Mouse (Mus musculus) liver, embryonic 11.5 days (tissue): ENCODE measurements at regions not wholly inside any gene's neighbourhood (a gene's known extent, or its start where the extent isn't known, plus 50 kb on each side); places are given as distances from the start of the nearest gene placed in this dataset.

Experiments used
- ATAC-seq: fragments of 200-750 bp; cut with Nextera tagmentation; replicated peaks from 2 replicates; pipeline ENCODE4 v1.8.0; 2017; ENCODE audit warnings: moderate number of reproducible peaks, mild to moderate bottlenecking, moderate TSS enrichment, moderate library complexity; ENCODE audit not compliant: low FRiP score
- DNase-seq: peaks from one replicate; pipeline ENCODE4 v3.0.0-alpha.2; 2017; ENCODE audit warnings: low spot score
- H3K27ac ChIP-seq: fragments of 300-500 bp; sonication (generic); 2 replicates; pipeline ENCODE4 v1.5.1; 2014; ENCODE audit warnings: mild to moderate bottlenecking, low read depth, low read length, control low read depth
- H3K27me3 ChIP-seq: fragments of 300-500 bp; sonication (generic); replicated peaks from 2 replicates; pipeline ENCODE4 v1.6.1; 2014; ENCODE audit warnings: low read length, mixed read lengths; ENCODE audit not compliant: control insufficient read depth, insufficient read depth
- H3K36me3 ChIP-seq: fragments of 300-500 bp; sonication (generic); 2 replicates; pipeline ENCODE4 v1.6.1; 2014; ENCODE audit warnings: mild to moderate bottlenecking, low read length, moderate library complexity, mixed read lengths; ENCODE audit not compliant: control insufficient read depth, insufficient read depth
- H3K4me1 ChIP-seq: fragments of 300-500 bp; sonication (generic); replicated peaks from 2 replicates; pipeline ENCODE4 v1.6.1; 2014; ENCODE audit warnings: low read length, mixed read lengths; ENCODE audit not compliant: control insufficient read depth, insufficient read depth
- H3K4me2 ChIP-seq: fragments of 300-500 bp; sonication (generic); 2 replicates; pipeline ENCODE4 v1.6.1; 2014; ENCODE audit warnings: mild to moderate bottlenecking, control low read depth, moderate library complexity
- H3K4me3 ChIP-seq: fragments of 300-500 bp; sonication (generic); 2 replicates; pipeline ENCODE4 v1.5.1; 2014; ENCODE audit warnings: low read depth, low read length, control low read depth
- H3K9ac ChIP-seq: fragments of 300-500 bp; sonication (generic); 2 replicates; pipeline ENCODE4 v1.6.1; 2014; ENCODE audit warnings: low read depth, low read length, control low read depth
- H3K9me3 ChIP-seq: fragments of 300-500 bp; sonication (generic); 2 replicates; pipeline ENCODE4 v1.6.1; 2016; ENCODE audit warnings: low read length, inconsistent platforms, mixed read lengths; ENCODE audit not compliant: control insufficient read depth
- WGBS: fragments of 180-500 bp; shearing (Covaris S2); extraction: QIAGEN DNeasy Blood & Tissue Kit; methylation state at CpG from one replicate; pipeline ENCODE4 v1.1.7; 2014; 5-methylcytosine and 5-hydroxymethylcytosine counted together

GRCm38 (mm10) chr7:125115322-125115996 is 329.0 kb upstream of the Kdm8 start:
- no peak overlapping the region for H3K9ac ChIP-seq
- no peaks in the 10 kb centered on the region for H3K36me3 ChIP-seq
- no peak overlapping the region for H3K4me3 ChIP-seq
- no peaks in the 10 kb centered on the region; the same call in 1 of the 2 replicates for H3K9me3 ChIP-seq
- ATAC-seq (no peak), DNase-seq (no peak)
- no peaks in the 10 kb centered on the region for H3K27me3 ChIP-seq
- 71% methylated on average over 8 of the region's 8 CpGs for WGBS
- H3K4me2 ChIP-seq: no peak overlapping the region
- no peaks in the 10 kb centered on the region for H3K4me1 ChIP-seq
- H3K27ac ChIP-seq: no peak overlapping the region

GRCm38 (mm10) chr7:125117173-125117572 is 327.3 kb upstream of the Kdm8 start:
- Histone ChIP-seq H3K4me3 (no peak overlapping the region), H3K27ac (no peak overlapping the region), H3K4me1 (no peaks in the 10 kb centered on the region), H3K36me3 (no peaks in the 10 kb centered on the region), H3K4me2 (no peak overlapping the region), H3K9ac (no peak overlapping the region), H3K9me3 (no peaks in the 10 kb centered on the region; the same call in 1 of the 2 replicates), H3K27me3 (no peaks in the 10 kb centered on the region)
- 80% methylated on average over 8 of the region's 8 CpGs for WGBS
- ATAC-seq: no peak
- DNase-seq: no peak

GRCm38 (mm10) chr7:125129187-125129586 is 315.3 kb upstream of the Kdm8 start:
- no peaks in the 10 kb centered on the region for H3K27me3 ChIP-seq
- no peak overlapping the region for H3K27ac ChIP-seq
- no peak for DNase-seq
- H3K4me2 ChIP-seq: no peak overlapping the region
- H3K9ac ChIP-seq: no peak overlapping the region
- no peak overlapping the region for H3K4me3 ChIP-seq
- no peaks in the 10 kb centered on the region for H3K4me1 ChIP-seq
- no peaks in the 10 kb centered on the region for H3K36me3 ChIP-seq
- H3K9me3 ChIP-seq: no peaks in the 10 kb centered on the region
- no peak for ATAC-seq
- 53% methylated on average over 1 of the region's 1 CpGs for WGBS

GRCm38 (mm10) chr7:125131968-125132367 is 312.5 kb upstream of the Kdm8 start:
- Histone ChIP-seq H3K27ac (no peak overlapping the region), H3K4me3 (no peak overlapping the region), H3K4me1 (no peaks in the 10 kb centered on the region), H3K4me2 (no peak overlapping the region), H3K36me3 (no peaks in the 10 kb centered on the region), H3K9ac (no peak overlapping the region), H3K27me3 (no peaks in the 10 kb centered on the region), H3K9me3 (no peaks in the 10 kb centered on the region)
- DNase-seq: no peak
- no peak for ATAC-seq
- 42% methylated on average over 1 of the region's 1 CpGs for WGBS

- H3K4me3 ChIP-seq: no peak overlapping the region
- H3K4me2 ChIP-seq: no peak overlapping the region
These were observed 305.9 kb upstream of the Kdm8 start for GRCm38 (mm10) chr7:125138607-125139006.

GRCm38 (mm10) chr7:125139196-125139595 is 305.3 kb upstream of the Kdm8 start:
- H3K36me3 ChIP-seq: no peaks in the 10 kb centered on the region
- 64% methylated on average over 2 of the region's 2 CpGs for WGBS
- ATAC-seq: no peak
- H3K27me3 ChIP-seq: no peaks in the 10 kb centered on the region
- no peak overlapping the region for H3K9ac ChIP-seq
- DNase-seq: no peak
- no peak overlapping the region for H3K4me2 ChIP-seq
- H3K27ac ChIP-seq: no peak overlapping the region
- H3K4me1 ChIP-seq: no peaks in the 10 kb centered on the region
- no peaks in the 10 kb centered on the region for H3K9me3 ChIP-seq
- H3K4me3 ChIP-seq: no peak overlapping the region

More at GRCm38 (mm10) chr7:125138607-125139006, 305.9 kb upstream of the Kdm8 start:
- Histone ChIP-seq H3K27me3 (no peaks in the 10 kb centered on the region), H3K36me3 (no peaks in the 10 kb centered on the region), H3K27ac (no peak overlapping the region), H3K9me3 (no peaks in the 10 kb centered on the region), H3K9ac (no peak overlapping the region), H3K4me1 (no peaks in the 10 kb centered on the region)
- ATAC-seq: no peak
- DNase-seq: no peak
- 61% methylated on average over 3 of the region's 3 CpGs for WGBS

GRCm38 (mm10) chr7:125140854-125141253 is 303.6 kb upstream of the Kdm8 start:
- H3K4me1 ChIP-seq: no peaks in the 10 kb centered on the region
- 69% methylated on average over 3 of the region's 3 CpGs for WGBS
- no peak overlapping the region for H3K4me2 ChIP-seq
- no peaks in the 10 kb centered on the region for H3K27me3 ChIP-seq
- H3K9me3 ChIP-seq: no peaks in the 10 kb centered on the region
- no peak for DNase-seq
- no peak overlapping the region for H3K9ac ChIP-seq
- H3K4me3 ChIP-seq: no peak overlapping the region
- no peak for ATAC-seq
- H3K36me3 ChIP-seq: no peaks in the 10 kb centered on the region
- no peak overlapping the region for H3K27ac ChIP-seq

GRCm38 (mm10) chr7:125141864-125142263 is 302.6 kb upstream of the Kdm8 start:
- no peaks in the 10 kb centered on the region for H3K27me3 ChIP-seq
- H3K4me2 ChIP-seq: no peak overlapping the region
- no peak overlapping the region for H3K27ac ChIP-seq
- WGBS: 88% methylated on average over 1 of the region's 1 CpGs
- DNase-seq: no peak
- no peak overlapping the region for H3K4me3 ChIP-seq
- no peak for ATAC-seq
- H3K9ac ChIP-seq: no peak overlapping the region
- H3K4me1 ChIP-seq: no peaks in the 10 kb centered on the region
- no peaks in the 10 kb centered on the region for H3K36me3 ChIP-seq
- no peaks in the 10 kb centered on the region for H3K9me3 ChIP-seq

GRCm38 (mm10) chr7:125146025-125146424 is 298.5 kb upstream of the Kdm8 start:
- WGBS: 37% methylated on average over 9 of the region's 9 CpGs
- Histone ChIP-seq H3K27ac (no peak overlapping the region), H3K27me3 (no peaks in the 10 kb centered on the region), H3K9me3 (no peaks in the 10 kb centered on the region), H3K4me1 (no peaks in the 10 kb centered on the region), H3K36me3 (no peaks in the 10 kb centered on the region), H3K4me3 (no peak overlapping the region), H3K9ac (no peak overlapping the region), H3K4me2 (no peak overlapping the region)
- ATAC-seq: no peak
- DNase-seq: no peak
